Mouse (Mus musculus): ENCODE data around the gene Elavl3.

Elavl3 gene

GRCm38 (mm10) chr9:22004546-22004945, 47.3 kb downstream of the Elavl3 start:
- DNase-seq (ENCODE audit: low spot score in 2 of 2) = no peak

GRCm38 (mm10) chr9:22003163-22003554, 48.7 kb downstream of the Elavl3 start:
- DNase-seq (ENCODE audit: low spot score in 2 of 2) = no peak

GRCm38 (mm10) chr9:22002194-22003162, 49.3 kb downstream of the Elavl3 start, which contains the start of the genes Ccdc151 and Prkcsh:
Gene Ccdc151 (minus strand): TSS chr9:22002634.
Gene Prkcsh (plus strand): TSS chr9:22002806.
- DNase-seq (ENCODE audit: low spot score in 2 of 2) = peak; percentile 99 to 100

GRCm38 (mm10) chr9:22001633-22002032, 50.2 kb downstream of the Elavl3 start:
- DNase-seq (ENCODE audit: low spot score in 2 of 2) = no peak

GRCm38 (mm10) chr9:22000296-22000695, 51.5 kb downstream of the Elavl3 start:
- no peak for DNase-seq (ENCODE audit: low spot score in 2 of 2)

GRCm38 (mm10) chr9:21996178-21996867, 55.5 kb downstream of the Elavl3 start:
- DNase-seq (ENCODE audit: low spot score in 2 of 2) = no peak

- no peak for DNase-seq (ENCODE audit: low spot score in 2 of 2)
Measured at GRCm38 (mm10) chr9:21992227-21992626, 59.6 kb downstream of the Elavl3 start.

GRCm38 (mm10) chr9:21989230-21990110, 62.4 kb downstream of the Elavl3 start, which contains the start of gene Rgl3:
Gene Rgl3 (minus strand): TSS chr9:21989446.
- DNase-seq (ENCODE audit: low spot score in 2 of 2) = no peak

GRCm38 (mm10) chr9:21988421-21989101, 63.3 kb downstream of the Elavl3 start:
- no peak for DNase-seq (ENCODE audit: low spot score in 2 of 2)

- DNase-seq (ENCODE audit: low spot score in 2 of 2) = no peak
Measured at GRCm38 (mm10) chr9:21987592-21988342, 64.1 kb downstream of the Elavl3 start.

GRCm38 (mm10) chr9:21983911-21984310, 67.9 kb downstream of the Elavl3 start:
- no peak for DNase-seq (ENCODE audit: low spot score in 2 of 2)

- DNase-seq (ENCODE audit: low spot score in 2 of 2) = no peak
Measured at GRCm38 (mm10) chr9:21978398-21979128, 73.3 kb downstream of the Elavl3 start.

- no peak for DNase-seq (ENCODE audit: low spot score in 2 of 2)
Measured at GRCm38 (mm10) chr9:21977972-21978371, 73.9 kb downstream of the Elavl3 start.

- no peak for DNase-seq (ENCODE audit: low spot score in 2 of 2)
Measured at GRCm38 (mm10) chr9:21977331-21977730, 74.5 kb downstream of the Elavl3 start.

- DNase-seq (ENCODE audit: low spot score in 2 of 2) = no peak
Measured at GRCm38 (mm10) chr9:21976626-21977175, 75.1 kb downstream of the Elavl3 start.

GRCm38 (mm10) chr9:21969304-21969703, 82.5 kb downstream of the Elavl3 start:
- no peak for DNase-seq (ENCODE audit: low spot score in 2 of 2)

- no peak for DNase-seq (ENCODE audit: low spot score in 2 of 2)
Measured at GRCm38 (mm10) chr9:21968883-21969282, 82.9 kb downstream of the Elavl3 start.

Measured in left cerebral cortex, adult 9 months (tissue).